Comparison of ENCODE assay signal across 24 mouse cellular contexts in genomic region chr11:66696791-66697190, GRCm38 (mm10).
"Had no signal": no experiment of that assay in that cellular context is flagged by ENCODE, and none has a peak within 500 bp of the region (broad histone marks: within the 10 kb centered on the region; RNA-seq: fewer than 3 reads in every experiment).

No protein-coding gene starts in this region.

- H3K36me3 ChIP-seq: heart, embryonic 10.5 days; heart, embryonic 12.5 days; hindbrain, embryonic 13.5 days; hindbrain, embryonic 15.5 days; limb, embryonic 10.5 days; limb, embryonic 12.5 days had no signal

- ATAC-seq: hindbrain, postnatal 0 days; intestine, postnatal 0 days had no signal

- H3K4me2 ChIP-seq: heart, embryonic 12.5 days; hindbrain, embryonic 13.5 days; hindbrain, embryonic 15.5 days; limb, embryonic 12.5 days; liver, embryonic 11.5 days had no signal

- H3K4me3 ChIP-seq: gastrocnemius, adult 2 months; heart, embryonic 10.5 days; heart, embryonic 12.5 days; hindbrain, embryonic 13.5 days; hindbrain, embryonic 15.5 days; layer of hippocampus, adult 2 months; left cerebral cortex, adult 2 months; limb, embryonic 10.5 days; limb, embryonic 12.5 days had no signal

- H3K9ac ChIP-seq: heart, embryonic 12.5 days; hindbrain, embryonic 13.5 days; hindbrain, embryonic 15.5 days; limb, embryonic 12.5 days; liver, embryonic 14.5 days had no signal

- H3K27me3 ChIP-seq: heart, embryonic 12.5 days; hindbrain, embryonic 13.5 days; hindbrain, embryonic 15.5 days; limb, embryonic 12.5 days had no signal

- DNase-seq: gastrocnemius, adult 2 months; gastrocnemius, postnatal 10 days; gastrocnemius, postnatal 25 days; heart, adult 18-20 months; heart, postnatal 10 days; heart, postnatal 36 days; kidney, adult 18-20 months; kidney, adult 8-10 months; kidney, postnatal 10 days; kidney, postnatal 25 days; kidney, postnatal 4 days; liver had no signal

- H3K4me1 ChIP-seq: heart, embryonic 10.5 days; heart, embryonic 12.5 days; hindbrain, embryonic 13.5 days; hindbrain, embryonic 15.5 days; limb, embryonic 10.5 days; limb, embryonic 12.5 days had no signal

- H3K27ac ChIP-seq: gastrocnemius, adult 2 months; heart, embryonic 10.5 days; hindbrain, embryonic 13.5 days; hindbrain, embryonic 15.5 days; hindbrain, postnatal 0 days; layer of hippocampus, adult 2 months; left cerebral cortex, adult 2 months; limb, embryonic 10.5 days; limb, embryonic 12.5 days; liver, embryonic 14.5 days had no signal

- H3K9me3 ChIP-seq: heart, embryonic 10.5 days; heart, embryonic 12.5 days; hindbrain, embryonic 13.5 days; hindbrain, embryonic 15.5 days; limb, embryonic 10.5 days had no signal
